Mouse (Mus musculus): ENCODE measurements around the gene Nlk.

DNA sequence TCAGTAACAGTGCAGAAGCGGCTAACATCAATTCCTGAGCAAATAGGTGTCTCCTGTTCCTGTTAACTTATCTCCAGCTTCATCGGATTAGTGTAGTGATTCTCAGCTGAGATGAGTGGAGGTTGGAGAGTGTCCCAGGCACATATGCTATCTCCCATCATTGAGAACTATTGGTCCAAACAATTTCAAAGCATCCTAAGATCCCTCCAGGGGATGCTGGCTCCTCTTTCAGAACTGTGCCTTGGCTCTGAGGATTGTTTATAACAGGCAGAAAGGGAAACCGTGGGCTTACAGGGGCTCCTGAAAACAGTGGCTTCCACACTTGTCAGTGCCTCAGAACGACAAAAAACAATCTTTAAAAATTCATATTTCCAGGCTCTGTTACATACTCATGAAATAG, 30.9 kb upstream of the Nlk start:
- TF ChIP-seq POLR2A (IDR thresholded peaks at IDR 0.05; ENCODE audit: extremely low read depth, insufficient read depth, low read length) (no peak), CTCF (IDR thresholded peaks at IDR 0.05; ENCODE audit: low read depth, low read length) (no peak)

Measured in liver, adult 2 months (tissue).